Mouse (Mus musculus) urinary bladder, postnatal 14 days (tissue): Measurements from ENCODE around the gene Tacc3.

Experiments used
- DNase-seq: peaks from one replicate; pipeline ENCODE4 v3.0.0; 2021; ENCODE audit warnings: low spot score

Gene Tacc3

DNA sequence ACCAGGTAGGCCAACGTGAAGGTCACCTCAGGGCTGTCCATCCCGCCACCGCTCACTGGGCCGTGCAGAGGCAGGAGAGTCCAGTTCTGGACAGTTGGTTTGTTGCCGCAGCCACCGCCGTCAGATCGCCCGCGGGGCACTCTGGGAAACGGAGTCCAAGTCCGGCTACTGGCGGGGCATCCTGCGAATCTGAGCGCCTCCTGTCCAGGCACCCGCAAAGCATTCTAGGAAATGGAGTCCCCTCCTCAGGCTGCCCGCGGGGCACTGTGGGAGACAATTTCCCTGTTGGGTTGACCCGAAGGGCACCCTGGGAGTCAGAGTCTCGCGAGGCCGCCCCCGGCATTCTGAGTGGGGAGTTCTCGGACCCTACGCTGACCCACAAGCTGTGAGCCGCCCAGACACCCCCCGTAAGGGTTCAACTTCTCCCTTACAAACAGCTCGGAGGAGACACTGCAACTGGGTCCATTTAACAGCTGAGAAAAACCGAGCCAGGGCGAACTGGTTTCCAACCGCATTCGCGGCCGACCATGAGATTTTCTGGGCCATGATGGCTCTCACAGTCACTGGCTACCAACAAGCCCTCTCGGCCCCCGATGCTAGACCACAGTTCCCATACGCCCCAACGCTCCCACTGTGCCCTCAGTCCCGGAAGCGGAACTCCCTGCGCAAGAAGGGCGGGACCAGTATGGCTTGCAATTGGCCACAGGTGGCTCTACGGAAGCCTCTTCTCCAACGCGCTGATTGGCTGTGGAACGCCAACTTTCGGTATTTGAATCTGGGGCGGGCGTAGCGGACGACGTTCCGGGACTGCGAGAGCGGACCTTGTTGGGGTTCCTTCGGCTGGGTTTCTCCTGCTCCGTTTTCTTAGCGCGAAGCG, at the start of gene Tacc3, which contains the start of gene Tmem129:
Tacc3 (plus strand) TSS at position 342 of the 877 bp plus-strand sequence.
Tmem129 (minus strand) TSS at position 630 of the 877 bp plus-strand sequence.
- DNase-seq: peak; percentile 98

DNA sequence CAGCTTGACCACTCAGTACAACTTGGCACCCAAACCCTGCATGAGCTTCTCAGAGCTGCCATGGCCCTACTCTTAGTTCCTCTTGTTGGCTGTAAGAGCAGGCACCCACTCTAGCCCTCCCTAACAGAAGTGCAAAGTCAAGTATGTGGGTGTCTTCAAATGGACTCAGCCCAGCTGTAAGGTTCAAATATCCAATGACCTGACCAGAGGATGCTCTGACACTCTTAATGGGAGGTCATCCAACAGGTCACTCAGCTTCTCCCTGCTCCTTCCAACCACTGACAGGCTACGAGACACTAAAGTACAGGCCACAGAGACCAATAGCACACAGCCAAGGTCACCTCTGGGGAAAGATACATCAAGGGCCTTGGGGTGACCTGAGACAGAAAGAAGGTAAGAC, 48.7 kb upstream of the Tacc3 start:
- DNase-seq: no peak

DNA sequence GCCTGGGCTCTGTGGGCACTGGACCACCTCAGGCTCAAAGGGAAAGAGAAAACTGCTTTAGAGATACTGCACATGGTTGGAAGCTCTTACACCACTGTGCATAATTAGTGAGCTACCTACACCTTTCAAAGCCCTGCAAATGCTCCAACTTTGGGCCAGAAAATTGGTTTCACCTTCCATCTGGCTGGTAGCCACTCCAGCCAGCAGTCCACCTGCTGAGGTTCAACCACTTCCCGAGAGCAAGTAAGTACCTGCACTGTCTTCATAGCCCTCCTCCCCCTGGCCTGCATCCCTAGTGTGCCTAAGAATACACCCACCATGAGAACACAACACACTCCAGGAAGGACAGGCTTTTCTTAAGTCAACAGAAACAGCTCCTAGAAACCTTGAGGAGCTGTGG, 46.1 kb upstream of the Tacc3 start:
- DNase-seq: no peak

DNA sequence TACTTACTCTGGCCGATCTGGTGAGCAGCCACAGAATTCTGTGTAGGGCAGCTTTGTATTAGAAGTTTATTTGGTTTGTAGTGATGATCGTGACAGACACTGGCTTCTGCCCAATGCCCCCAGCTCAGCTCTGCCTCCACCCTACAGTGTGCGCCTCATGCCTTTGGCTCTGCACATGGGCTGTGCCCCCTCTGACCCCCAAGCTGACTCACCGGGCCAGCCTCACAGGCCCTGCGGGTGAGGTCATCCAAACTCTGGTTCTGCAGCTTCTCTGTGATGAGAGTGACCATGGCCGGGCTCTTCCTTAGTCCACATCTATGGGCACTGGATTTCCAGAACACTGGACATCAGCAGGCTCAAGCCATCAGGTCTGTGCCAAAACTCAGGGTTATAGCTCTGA, 43.5 kb upstream of the Tacc3 start:
- no peak for DNase-seq

DNA sequence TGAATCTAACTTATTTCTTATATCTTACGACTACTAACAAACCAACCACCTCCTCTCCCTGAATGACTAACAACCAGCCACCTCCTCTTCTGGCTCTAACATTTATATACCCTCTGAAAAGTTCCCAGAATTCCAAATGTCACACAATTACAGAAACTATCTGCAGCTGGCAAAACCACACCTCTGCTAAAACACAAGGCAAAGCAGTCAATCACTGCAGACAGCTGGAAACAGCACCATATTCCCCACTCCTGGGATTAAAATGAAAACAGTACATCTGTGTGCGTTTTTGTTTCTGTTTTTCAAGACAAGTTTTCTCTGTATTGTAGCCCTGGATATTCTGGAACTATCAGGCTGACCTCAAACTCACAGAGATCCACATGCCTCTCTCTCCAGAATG, 35.3 kb upstream of the Tacc3 start:
- DNase-seq: no peak

DNA sequence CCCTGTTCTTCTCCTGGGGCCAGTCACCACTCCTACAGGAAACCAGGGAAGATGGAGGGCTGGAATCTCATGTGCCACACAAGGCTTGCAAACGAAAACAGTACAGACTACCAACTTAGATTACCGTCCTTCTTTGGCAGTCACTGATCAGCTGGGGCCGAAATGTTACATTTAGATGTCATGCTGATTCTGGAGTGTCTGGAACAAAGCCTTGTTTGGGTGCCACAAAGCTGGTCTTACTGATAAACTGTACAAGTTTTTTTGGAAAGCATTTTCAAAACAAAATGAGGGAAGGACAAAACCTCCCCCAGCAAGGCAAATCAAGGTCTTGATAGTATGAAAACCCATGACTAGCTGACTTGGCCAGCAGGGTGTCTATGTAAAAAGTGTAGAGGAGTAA, 34.2 kb upstream of the Tacc3 start:
- no peak for DNase-seq

DNA sequence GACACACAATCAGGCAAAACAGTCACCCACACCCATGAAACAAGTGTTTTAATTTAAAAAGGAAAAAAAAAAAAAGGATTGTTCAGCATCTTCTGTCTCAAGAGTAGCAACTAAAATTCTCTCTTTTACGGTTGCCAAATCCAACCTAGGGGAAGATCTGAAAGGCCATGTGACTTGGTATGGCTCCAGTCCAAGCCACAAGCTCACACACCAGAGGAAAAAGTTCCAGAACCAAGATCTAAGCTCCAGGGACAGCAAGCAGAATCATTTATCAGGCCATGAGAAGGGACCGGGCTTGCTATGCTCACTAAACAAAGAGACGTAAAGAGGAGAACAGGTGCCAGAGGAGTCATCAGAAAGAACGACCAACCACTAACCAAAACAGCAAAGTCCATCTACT, 30.0 kb upstream of the Tacc3 start:
- no peak for DNase-seq

DNA sequence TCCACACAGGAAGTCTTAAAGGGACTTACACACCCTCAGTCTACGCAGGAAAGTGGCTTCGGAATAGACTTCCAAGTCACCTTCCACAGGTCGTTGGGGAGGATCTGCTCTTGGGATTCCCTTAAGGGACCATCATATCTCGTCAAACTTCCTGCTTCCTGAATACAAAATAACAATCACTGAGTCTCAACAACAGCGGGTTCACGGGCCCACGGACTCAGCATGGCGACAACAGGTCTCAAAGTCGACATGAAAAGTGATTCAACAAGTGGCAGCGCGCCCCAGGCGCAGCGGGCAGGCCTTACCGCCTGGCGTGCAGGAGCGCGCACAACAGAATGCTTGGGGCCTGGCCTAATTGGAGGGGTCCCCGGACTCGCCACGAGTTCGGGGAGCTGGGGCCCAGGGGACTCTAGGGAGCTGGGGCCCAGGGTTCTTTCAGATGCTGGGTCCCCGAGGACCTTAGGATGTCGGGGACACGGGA, 29.1 kb upstream of the Tacc3 start:
- peak; percentile 55 for DNase-seq

DNA sequence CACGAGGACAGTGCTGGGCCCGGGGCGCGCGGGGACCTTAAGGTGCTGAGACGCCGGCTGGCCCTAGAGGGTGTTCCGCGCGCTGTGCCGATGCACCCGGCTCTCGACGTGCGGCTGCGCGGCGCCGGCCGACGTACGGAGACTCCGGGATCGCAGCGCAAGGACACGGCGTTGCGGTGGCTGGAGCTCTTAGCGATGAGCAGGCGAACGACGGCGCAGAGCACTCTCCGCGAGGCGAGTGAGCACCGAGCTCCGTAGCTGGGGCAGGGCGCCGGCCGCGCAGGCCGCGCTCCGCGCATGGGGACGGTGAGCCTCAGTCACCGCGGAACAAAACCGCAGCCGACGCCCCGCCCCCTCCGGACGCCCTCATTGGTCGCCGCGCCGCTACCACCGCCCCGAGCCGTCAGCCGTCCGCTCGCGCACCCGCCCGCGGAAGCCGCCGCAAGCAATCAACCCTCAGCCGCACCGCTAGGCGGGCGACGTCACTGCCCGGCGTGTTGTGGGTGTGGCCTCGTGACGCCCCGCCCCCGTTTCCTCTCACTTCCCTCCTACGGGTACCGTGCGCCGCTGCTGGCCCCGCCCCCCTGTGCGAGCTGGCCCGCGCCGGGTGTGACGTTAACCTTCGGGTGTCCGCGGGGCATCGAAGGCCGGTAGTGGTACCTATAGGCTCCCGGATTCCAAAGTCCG, 28.5 kb upstream of the Tacc3 start, which contains the start of the genes Fam53a and Gm9903:
Fam53a (minus strand) TSS at position 335 of the 687 bp plus-strand sequence.
Gm9903 (plus strand) TSS at position 625 of the 687 bp plus-strand sequence.
- DNase-seq: peak; percentile 100

DNA sequence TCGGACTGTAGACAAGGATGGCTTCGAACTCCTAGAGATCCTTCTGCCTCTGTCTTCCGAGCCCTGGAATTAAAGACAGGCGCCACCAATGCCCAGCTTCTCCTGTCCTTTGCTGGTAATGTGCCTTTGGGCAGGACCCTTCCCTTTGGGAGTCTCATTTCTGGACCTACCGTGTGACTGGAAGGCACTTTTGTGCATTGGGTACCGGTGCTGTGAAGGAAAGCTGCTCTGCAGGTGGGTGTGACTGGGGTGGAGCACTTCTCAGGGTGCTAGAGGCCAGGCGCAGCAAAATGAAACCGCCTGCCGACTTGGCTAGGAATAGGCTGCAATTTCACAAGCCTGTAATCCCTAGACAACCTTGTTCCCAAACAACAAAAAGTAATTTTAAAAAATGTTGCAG, 27.9 kb upstream of the Tacc3 start:
- DNase-seq: peak; percentile 52

DNA sequence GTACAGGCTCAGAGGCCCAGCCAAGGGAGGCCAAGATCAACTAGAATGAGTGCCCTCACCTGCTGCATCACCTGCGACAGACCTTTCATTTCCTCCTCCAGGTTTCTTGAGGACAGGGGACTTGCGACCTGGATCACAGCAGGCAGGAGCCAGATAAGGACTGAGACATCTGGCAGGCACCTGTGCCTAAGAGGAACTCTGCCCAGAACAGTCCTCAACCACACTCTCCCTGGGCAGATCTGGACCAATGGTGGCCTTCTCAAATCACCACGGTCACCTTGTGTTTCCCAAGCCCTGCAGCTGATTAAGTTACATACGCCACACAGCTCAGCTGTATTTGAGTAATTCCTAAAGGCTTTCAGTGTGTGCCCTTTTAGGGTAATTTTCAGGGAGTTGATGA, 27.3 kb upstream of the Tacc3 start:
- no peak for DNase-seq

DNA sequence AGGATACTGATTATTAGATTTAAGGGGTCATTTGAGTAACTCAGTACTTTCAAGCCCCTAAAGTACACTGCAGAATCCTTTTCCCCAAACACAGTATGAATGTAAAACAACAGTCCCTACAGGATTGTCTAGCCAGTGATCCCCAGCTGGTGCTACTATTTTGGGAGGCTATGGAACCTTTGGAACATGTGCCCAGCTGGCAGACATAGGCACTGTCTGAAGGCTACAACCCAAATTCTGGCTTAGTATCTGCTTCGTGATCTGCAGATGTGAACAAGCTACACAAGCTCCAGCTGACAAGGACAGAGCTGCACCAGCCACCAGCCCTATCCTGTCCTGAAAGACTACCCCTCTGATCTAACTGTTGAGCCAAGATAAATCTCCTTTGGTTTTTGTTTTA, 25.4 kb upstream of the Tacc3 start:
- DNase-seq: no peak

DNA sequence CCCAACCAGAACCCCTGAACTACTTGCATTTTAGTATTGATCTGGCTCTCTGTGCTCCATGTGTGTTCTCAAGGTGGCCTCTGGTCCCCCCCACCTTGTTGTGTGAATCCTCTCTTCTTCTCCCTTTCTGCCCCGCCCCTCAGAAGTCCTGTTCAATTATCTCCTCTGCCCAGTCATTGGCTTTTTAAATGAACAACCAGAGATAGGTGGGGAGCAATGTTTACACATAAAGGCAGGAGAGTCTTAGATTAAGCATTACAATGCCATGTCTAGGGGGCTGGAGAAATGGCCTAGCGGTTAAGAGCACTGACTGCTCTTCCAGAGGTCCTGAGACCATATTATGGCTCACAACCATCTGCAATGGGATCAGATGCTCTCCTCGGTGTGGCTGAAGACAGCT, 22.6 kb upstream of the Tacc3 start:
- DNase-seq: no peak

DNA sequence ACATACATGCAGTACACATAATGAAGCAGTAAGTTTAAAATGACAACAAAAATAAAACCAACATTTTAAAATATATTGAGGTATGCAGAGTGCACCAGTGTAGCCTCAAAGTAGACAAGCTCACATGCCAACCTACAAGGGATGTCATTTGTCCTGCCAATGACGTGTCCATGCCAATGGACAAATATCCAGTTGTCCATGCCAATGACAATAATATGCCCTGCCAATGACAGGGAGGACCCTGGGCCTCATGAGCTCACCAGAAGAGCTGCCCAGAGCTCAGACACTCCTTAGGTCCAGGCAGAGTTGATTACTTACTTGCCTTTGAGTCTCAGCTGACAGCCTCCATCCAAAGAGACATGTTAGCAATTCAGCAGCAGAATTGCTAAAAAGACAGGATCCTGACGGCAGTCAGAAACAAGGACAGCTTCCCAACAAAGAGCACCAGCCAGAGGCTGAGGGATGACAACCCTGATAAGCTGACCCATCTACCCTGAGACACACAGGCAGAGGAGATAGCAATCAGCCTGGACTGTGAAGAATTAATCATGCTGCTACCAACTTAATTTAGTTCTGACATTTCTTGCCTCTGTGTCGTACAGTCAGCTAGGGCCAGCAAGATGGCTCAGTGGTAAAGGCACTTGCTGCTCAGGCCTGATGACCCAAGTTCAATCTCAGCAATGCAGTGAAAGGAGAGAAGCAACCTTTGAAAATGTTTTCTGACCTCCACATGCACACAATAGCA, 20.1 kb upstream of the Tacc3 start:
- no peak for DNase-seq

DNA sequence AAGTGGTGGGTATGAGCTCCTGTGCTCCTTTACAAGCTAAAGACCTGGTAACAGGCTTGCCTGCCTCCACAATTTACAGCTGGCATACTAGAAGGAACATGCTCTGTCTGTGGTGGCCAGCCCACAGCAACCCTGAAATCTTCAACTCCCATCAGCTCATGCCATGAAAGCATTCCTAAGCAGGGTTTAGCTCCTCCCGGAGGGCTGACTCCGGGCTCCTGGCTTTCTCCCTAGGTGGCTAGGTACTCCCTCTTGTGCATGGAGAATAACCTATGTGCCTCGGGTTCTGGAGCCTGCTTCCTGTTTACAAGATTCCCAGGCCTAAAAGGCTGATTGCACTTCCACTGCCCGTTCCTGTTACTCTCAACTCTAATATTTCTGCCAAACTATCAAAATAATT, 19.1 kb upstream of the Tacc3 start:
- DNase-seq: no peak

DNA sequence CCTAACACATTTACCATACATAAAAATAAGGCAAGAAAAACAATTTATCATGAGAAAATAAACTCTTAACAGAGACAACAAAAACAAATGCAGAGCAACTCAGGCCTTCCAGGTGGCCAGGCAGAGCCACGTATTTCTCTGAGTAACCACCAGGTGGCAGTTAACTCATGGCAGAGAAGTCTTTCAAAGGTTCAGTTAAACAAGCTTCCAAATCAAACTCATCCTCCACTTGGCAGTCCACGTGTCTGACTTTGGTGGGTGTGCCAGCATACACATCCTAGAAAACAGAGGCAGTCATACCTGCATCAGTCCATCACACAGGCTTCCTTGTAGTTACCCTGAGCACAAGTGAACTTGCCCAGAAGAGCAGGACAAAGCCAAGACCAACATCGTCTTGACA, 17.3 kb upstream of the Tacc3 start:
- peak; percentile 48 for DNase-seq

DNA sequence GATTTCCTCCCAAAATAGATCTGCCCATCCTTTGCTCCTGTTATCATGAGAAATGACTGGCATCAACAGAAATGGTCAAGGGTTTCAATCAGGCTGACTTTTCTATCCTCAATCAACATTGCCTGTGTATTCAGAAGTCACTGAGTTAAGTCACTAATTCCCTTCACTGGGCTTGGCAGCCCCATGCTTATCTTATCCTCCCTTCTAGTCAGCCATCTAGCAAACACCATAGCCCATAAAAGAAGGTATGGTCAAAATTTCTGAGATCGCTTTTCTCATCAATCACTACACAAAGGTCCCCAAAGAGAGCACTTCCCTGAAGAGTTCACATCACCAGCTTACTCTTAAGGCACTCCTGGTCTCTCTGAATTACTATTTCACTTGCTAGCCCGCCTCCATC, 6.9 kb upstream of the Tacc3 start:
- DNase-seq: no peak

DNA sequence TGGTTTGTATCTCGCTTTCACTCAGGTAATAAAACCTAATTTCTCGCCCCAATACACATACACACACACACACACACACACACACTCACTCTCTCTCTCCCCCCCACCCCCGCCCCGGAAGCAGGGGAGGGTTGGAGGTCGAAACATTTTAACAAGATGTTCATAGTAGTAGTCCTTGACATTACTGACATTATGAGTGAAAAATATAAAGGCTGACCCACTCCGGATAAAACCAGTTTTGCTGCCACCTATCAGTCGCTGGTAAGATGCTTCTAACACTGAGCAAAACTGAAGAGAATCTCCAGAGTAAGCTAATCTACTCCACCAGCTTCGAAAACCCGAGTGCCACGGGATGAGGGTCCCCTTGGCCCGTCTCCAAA, 6.4 kb upstream of the Tacc3 start:
- DNase-seq: no peak

DNA sequence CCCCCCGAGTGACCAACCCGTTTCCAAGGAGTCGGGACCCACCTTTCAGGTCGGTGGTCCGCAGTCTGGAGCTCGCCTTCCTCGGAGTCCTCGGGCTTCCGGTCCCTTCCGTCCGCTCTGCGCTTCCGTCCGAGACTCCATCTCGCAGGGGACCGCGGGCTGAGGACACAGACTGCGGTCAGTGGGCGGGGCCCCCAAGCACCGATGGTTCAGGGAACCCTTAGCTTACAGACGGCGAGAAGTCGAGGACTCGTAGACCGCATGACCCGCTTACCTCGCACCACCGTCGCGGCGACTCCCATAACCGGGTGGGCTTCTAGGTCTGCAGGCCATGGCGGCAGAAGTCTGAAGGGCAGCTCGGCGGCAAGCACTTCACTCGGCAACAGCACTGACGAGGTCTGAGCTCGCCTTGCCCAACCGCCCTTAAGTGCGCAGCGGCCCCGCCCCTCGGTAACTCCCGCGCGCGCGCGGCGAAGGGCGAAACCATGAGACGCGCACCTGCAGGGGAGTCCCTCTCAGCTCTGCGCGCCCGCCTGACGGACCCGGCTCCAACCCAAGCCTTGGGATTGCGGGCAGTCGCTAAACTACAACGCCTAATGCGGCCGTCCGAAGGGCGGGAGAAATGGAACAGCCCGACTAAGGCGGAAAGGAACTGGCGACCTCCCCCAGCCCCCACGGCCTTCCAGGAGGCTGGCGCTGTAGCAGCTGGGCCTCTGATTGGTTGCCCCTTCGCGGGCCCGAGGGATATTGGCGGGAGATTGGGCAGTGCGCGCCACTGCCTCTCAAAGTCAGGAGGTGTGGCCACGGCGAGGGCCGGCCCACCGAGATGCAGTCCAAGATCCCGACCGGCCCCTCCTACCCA, 5.8 kb upstream of the Tacc3 start, which contains the start of gene Slbp:
Slbp (minus strand) TSS at position 654 of the 862 bp plus-strand sequence.
- DNase-seq: peak; percentile 96

DNA sequence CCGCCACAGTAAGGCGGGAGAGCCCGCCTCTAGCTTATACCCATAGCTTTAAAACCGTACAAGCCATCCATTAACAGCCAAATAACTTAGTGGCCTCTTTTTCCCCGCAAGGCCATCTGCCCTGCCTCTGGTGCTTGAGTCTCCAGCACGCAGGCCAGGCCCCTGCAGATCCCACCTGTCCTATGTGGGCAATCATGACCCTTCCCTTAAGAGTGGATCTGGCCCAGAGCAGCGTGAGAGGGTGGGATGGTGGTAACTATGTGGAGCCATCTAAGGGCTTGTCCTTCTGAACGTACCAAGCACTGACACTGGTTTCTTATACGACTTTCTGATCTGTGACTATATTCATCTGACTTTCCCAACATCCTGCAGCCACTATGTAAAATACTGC, 5.2 kb upstream of the Tacc3 start:
- DNase-seq: no peak

DNA sequence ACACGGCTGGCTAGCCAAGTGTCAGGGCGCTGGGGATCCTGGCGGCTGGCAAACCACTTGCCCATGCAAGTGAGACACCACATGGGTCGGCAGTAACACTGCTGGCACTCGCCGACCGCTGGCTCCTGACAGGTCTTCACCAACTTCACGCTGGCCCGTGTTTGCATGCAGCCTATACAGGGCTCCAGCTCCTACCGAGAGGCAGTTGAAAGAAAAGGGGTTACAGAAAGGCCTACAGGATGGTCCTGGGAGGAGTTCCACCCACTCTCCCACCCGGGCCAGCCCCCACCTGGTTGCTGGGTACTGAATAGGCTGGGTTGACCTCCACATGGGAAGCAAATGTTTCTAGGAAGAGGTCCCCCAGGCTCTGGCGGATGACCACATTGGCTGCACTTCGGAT, 3.5 kb upstream of the Tacc3 start:
- DNase-seq: no peak
